Mouse (Mus musculus): ENCODE measurements around the gene Lrrn1.

Gene Lrrn1

DNA sequence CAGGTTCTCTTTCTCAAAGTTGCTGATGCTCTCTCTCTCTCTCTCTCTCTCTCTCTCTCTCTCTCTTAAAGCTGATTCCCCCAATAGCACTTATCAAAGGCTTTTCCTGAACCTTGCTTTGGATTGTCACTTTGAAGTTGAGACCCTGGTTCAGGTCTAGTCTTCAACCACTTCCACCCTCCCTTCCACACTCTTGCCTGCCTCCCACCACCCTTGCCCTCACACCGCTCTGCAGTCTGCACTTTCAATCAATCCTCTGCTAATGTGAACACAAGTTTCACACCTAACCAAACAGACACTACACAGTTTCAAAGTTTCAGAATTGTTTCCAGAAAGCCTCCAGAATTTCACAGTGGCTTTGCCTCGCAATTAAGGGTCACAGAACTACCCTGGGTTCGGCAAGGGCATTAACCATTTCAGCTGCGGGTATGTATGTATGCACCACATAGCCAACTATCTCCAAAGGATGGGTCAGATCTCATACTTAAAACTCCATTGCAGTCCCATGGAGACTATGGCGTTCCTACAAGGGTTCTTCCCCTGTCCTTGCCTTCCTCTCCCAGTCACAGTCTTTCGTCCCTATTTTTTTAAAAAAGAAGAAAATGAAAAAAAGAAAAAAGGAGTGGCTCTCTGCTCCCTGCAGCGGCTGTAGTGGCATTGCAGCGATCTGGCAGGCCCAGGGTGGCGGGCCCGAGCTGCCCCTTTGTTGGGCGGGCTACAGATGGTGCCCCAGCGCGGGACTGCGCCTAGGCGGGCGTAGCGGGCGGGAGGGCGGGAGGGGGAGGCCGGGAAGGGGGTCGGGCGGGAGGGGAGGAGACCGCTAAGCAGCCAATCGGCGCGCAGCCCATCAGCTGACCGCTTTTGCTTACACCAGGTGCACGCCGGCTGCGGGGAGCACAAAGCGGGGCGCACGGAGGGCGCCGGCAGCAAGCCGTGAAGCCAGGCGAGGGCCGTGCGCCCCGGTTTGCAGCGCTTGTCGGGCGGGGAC, at the start of gene Lrrn1:
TSS of gene Lrrn1 (plus strand) at position 892 of the 988 bp plus-strand sequence.
- DNase-seq: no peak

- no peak for DNase-seq
These were observed 35.1 kb upstream of the Lrrn1 start for GRCm38 (mm10) chr6:107494491-107494890.

GRCm38 (mm10) chr6:107495830-107496229, 33.7 kb upstream of the Lrrn1 start:
- DNase-seq: no peak

GRCm38 (mm10) chr6:107513716-107514115, 15.9 kb upstream of the Lrrn1 start:
- no peak for DNase-seq

DNA sequence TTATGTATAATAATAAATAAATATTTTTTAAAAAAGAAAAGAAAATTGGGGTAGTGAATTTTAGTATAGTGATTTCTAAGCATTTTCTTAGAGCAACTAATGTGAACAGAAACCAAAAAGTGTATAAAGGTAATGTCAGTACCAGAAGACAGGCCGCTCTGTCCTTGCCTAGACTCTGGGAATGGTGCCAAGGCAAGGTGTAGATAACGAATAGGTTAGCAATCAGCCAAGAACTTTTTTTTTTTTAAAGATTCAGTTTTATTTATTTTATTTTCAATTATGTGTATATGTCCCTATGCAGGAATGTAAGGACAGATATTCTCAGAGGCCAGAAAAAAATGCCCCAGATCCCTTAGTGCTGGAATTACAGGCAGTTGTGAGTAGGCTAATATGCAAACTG, 5.6 kb upstream of the Lrrn1 start:
- DNase-seq: no peak

- no peak for DNase-seq
These were observed 403 bp downstream of the Lrrn1 start for GRCm38 (mm10) chr6:107529911-107530431.

DNA sequence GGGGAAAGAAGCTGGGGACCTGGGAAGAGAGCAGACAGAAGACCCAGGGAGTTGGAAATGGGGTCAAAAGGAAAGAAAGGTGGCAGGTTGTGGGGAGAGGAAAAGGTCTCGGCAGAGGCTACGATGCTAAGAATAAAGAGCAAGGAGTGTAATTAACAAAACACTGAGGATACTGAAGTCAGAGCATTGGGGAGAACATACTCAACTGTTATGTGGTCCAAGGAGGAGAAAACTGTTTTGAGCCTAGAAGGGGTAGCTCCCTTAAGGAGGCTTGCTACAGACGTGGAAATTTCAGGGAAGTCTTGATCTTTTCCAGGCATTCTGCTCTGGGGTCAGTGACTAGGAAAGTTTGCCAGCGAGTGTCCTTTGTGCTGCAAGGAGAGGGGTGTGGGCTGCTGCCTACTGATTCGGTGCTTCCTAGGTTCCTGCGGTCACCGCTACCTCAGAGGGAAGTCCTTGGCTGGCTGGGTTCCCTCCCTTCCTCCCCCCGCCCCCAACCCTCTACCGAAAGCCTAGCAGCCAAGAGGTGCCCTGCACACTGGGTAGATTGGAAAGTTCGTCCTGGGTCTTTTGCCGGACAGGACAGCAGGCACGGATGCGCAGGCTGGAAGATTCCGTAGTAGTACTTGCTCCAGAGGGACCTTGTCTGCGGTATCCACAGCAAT, 1.2 kb downstream of the Lrrn1 start:
- no peak for DNase-seq

DNA sequence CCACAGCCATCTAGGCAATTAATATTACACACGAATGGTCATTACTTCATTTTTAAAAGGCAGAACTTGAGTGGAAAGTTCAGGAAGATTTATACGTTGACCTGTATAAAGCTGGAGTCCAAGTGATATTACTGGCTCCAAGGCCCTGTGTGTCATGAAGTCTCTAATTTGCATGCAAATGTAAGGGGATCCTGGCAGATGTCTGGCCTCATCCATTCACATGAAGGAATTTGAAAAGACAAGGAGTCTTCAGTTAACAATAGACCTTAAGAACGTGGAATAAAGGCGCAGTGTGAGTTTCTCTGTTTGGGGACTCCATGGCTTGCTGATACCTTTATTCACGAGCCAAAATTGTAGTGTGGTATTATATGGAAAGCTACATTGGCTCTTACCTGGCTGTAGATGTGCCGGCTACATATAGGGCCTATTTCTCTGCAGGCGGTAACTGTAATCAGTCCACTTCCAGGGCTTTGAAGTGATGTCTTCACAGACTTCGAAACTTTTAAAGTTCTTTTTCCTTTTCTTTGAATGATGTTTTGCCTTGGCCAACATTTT, 2.0 kb downstream of the Lrrn1 start:
- DNase-seq: no peak

DNA sequence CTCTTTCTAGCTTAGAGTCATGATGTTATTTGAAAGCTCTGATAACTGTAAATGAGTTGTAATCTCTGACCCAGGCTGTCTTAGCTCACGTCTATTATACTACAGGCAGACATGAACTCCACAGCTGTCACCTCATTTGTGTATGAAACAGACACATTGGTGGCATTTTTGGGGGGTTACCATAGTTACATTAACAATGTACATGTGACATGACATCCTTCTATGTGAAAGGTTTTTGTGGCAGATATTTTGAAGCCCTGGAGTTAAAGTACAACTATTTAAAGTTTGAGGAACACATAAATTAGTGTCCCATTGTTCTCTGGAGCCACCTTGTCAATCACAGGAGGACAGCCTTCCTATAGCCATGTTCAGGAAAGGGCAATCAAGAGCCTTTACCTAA, 5.0 kb downstream of the Lrrn1 start:
- DNase-seq: no peak

- DNase-seq: no peak
These were observed 7.1 kb downstream of the Lrrn1 start for GRCm38 (mm10) chr6:107536631-107537030.

DNA sequence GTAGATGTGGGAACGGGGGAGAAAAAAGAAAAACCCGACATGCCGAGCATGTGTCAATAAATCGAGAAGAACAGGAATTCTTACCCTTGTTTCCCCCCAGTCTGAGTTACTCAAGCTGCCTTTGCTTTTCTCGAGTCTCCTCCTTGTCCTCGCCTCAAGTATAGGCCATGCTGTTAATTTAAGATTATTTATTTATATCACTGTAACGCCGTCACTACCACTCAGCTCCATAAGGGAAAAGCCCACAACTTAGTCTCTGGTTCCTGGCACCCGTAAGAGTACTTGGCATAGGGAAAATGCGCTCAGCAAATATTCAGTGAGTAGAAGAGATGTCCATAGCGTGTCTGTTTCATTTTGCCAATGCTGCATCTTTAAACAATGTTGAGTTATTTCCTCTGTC, 11.7 kb downstream of the Lrrn1 start:
- no peak for DNase-seq

DNA sequence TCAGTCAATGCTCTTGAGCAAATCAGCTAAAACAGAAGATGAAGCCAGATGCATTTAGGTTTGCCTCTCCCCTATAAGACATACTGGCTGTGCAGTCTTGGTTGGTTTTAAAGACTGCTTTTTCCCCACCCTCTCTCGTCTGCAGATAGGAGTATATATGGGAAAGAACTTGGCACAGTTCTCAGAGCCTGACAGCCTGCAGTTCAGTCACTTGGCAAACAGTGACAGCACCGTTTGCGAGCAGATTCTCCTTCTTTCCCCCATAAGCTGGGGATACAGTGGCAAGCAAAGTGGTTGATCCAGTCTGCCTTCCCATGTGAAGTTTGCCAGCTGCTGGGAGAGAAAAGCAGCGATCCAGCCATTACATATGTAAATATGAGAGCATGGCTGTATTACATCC, 12.3 kb downstream of the Lrrn1 start:
- no peak for DNase-seq

GRCm38 (mm10) chr6:107546272-107546671, 16.7 kb downstream of the Lrrn1 start:
- DNase-seq: no peak

DNA sequence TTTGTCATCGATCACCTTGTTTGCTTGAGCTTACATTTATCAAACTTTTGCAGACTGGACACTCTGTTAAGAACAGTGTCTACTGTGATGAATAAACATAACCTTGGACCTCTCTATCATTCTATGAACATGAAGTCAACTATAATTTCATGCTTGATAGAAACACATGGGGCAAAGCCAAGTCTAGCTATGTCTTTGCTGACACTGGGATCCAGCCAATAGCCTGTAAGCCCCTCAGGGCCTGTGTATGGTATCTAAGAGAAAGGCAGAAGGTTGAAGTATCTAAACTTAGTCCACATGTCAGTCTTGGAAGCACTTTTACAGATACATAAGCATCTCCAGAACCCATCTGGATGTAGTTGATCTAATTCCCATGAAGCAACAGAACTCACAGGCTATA, 22.9 kb downstream of the Lrrn1 start:
- DNase-seq: no peak

- DNase-seq: no peak
These were observed 25.8 kb downstream of the Lrrn1 start for GRCm38 (mm10) chr6:107555364-107555763.

DNA sequence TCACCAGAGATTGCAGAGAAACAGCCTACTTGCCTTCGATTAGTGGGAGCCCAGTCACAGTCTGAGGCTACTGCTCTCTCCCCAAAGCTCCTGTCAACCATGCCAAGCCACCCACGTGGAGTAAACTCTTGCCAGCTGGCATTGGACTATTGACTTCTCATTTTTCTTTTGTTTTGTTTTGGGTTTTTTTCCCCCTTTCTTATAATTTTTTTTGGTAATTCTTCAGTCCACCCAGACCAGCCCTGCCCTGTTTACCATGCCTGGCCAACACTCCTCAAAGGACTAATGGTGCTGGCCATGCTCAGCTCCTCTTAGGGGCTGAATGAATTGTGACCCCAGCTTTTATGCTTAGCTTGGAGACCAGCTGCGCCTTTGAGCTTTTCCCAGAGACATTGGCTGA, 27.4 kb downstream of the Lrrn1 start:
- DNase-seq: no peak

DNA sequence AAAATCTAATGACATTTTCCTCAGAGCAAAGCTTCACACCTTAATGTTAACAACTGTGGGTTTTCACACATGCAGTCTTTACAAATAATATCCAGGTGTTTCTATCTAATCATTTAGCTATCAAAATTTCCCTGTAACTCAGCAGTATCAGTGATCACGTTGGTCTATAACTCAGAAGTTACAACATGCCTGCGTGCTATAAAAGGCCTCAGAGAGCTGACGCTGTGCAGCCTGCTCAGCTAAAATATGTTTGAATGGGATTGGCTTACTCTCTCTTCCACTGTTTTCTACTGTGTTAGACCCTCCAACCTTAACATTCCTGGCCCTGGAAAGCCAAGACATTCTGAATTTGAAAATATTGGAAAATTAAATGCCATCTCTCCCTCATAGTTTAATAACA, 28.2 kb downstream of the Lrrn1 start:
- no peak for DNase-seq

DNA sequence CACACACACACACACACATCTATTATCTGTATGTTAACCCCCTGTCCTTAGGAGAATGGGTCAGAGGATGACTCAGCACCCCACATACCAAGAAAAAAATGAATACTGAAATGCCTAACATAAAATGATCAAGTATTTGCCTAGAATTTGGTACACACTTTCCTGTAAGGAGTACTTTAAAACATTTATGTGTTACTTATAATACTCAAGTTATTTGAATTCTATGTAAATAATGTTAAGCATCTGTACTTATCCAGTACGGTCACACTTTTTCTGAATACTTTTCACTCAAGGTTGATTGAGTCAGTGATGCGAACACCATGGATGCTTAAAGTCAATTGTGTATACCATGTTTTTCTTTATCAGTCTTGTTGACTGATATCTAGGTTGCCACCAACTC, 32.7 kb downstream of the Lrrn1 start:
- no peak for DNase-seq

- DNase-seq: no peak
These were observed 37.5 kb downstream of the Lrrn1 start for GRCm38 (mm10) chr6:107566944-107567634.

DNA sequence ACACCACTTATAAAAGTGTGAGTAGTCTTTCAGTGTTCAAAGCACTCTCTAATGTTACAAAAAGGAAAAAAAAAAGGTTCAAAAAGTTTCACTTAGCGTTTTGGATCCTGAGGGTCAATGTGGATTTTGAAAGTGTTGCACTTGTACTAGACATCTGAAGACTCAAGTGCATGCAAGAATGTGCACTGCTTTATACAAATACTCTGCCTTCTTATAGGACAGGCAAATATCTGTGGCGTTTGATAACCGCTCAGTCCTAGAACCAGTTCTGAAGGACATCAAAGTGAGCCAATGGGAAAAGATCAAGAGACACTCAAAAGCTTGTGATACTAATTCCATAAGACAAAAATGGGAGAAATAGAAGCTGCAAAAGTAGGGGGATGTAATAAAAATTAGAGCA, 45.0 kb downstream of the Lrrn1 start:
- no peak for DNase-seq

GRCm38 (mm10) chr6:107575405-107575804, 45.8 kb downstream of the Lrrn1 start:
- no peak for DNase-seq

DNA sequence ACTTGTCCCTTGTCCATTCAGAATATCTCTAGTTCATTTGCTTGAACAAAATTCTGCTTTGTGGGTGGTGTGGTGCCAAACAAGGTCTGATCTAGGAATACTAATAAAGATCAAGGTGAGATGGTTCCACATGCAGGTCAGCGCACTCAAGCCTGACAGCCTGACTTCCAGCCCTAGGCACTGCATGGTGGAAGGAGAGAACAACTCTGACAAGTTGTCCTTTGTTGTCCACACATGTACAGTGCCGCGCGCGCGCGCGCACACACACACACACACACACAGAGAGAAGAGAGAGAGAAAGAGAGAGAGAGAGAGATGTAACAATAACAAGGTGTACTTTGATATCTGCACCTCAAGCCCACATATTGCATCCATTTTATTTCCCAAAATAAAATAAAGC, 47.7 kb downstream of the Lrrn1 start:
- no peak for DNase-seq
